Mouse (Mus musculus) liver, postnatal 0 days (tissue): ENCODE measurements around the gene Rchy1.

ENCODE experiments used
- CTCF ChIP-seq: sonication (generic); IDR thresholded peaks from 2 replicates; pipeline ENCODE4 v1.5.1; 2016; ENCODE audit warnings: antibody characterized with exemption, low read depth
- EP300 ChIP-seq: IDR thresholded peaks from 2 replicates; pipeline ENCODE4 v1.6.1; 2016; ENCODE audit warnings: antibody characterized with exemption, low read depth, mild to moderate bottlenecking

DNA sequence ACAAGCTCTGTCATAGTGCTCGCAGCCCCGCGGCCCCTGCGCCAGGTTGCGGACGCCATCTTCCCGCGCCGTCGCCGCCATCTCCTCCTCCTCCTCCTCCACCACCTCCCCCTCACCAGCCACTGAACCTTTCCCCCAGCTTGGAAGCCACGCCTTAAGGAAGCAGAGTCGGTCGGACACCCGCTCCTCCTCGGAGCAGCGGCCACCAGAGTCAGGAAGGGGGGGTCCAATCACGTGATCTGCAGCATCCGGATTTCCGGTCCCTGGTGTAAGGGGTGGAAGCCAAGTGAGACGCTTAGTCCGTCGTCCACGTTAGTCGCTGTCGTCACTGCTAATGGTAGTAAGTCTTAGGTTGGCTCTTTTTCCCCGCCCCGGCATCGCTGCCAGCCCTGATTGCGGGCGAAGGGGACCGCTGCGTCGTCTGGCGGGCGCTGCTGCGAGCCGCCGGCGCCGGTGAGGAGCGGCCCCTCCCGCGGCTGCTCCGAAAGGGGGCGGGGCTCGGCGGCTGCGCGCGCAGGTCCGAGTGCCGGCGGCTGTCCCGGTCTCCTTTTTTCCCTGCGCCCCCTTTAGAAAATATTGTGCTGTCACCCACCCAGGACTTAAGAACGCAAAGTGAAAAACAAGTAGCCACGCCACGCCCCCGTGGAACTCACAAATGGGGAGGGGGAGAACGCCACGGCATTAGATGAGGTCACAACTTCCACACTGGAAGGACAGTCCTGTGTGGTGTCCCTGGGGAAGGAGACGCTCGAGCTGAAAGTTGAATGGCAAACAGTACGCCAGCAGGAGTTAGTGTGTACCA, at the start of gene Rchy1:
- peak; percentile 48 for TF ChIP-seq CTCF
- no peak for TF ChIP-seq EP300
